Mouse (Mus musculus) CD4-positive, CD25-positive, alpha-beta regulatory T cell, adult 2 months (primary cell): Measurements from ENCODE around the gene Dnajc22.
"Not testable (repeated sequence)": the region's sequence is repeated elsewhere in the genome, so short reads cannot be mapped to it uniquely, and the experiment has no call there.

Source experiments
- DNase-seq: peaks from one replicate; pipeline ENCODE4 v3.0.0-alpha.2; 2012; ENCODE audit warnings: low read depth, low spot score

Dnajc22 gene

DNA sequence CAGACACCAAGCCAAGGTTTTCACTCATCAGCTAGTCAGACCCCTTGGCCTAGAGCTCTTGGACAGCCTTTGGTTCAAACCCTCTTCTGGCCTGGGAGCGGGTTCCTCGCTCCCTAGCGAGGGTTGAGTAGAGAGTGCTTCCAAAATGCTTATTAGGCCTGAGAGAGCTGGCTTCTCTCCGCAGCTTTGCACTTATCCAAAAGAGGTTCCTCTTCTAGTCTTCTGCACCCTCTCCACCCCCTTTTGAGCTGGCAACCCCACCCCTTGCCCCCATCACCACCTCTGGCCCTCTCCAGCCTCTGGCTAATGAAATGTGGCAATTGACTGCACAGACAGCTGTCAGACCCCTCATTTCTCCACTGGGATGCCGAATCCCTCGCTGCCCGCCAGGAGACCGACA is at the start of gene Dnajc22:
Gene Dnajc22 (plus strand): TSS at position 301 of the 400 bp plus-strand sequence.
- no peak for DNase-seq

DNA sequence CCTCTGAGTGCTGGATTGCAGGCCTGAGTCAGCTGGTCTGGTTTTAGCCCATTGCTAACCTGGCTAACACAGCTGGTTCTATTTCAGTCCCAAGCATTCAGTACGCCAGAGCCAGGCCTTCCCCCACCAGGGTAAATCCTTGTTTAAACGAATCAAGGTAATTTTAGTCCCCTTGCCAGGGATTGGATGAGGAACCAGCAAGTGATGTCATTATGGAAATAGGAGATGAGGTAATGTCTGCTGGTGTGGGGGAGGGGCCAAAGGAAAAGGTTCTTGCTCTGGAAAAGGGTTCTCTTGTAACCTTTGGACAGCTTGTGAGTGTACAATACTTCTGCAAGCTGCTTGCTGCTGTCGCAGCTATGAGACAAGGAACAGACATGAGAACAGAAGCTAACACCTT is 48.1 kb upstream of the Dnajc22 start:
- no peak for DNase-seq

DNA sequence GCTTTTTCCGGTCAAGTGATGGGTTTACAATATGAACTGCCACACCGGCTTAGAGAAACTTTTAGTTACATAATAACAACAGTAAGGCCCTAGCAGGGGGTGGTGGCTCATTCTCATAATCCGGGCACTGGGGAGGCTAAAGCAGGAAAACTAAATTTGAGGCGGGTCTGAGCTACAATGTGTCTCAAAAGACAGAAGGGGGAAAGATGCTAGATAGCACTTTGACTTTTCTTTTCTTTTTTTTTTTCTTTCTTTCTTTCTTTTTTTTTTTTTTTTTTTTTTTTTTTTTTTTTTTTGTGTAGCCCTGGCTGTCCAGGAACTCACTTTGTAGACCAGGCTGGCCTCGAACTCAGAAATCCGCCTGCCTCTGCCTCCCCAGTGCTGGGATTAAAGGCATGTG is 47.2 kb upstream of the Dnajc22 start:
- DNase-seq: not testable (repeated sequence)

DNA sequence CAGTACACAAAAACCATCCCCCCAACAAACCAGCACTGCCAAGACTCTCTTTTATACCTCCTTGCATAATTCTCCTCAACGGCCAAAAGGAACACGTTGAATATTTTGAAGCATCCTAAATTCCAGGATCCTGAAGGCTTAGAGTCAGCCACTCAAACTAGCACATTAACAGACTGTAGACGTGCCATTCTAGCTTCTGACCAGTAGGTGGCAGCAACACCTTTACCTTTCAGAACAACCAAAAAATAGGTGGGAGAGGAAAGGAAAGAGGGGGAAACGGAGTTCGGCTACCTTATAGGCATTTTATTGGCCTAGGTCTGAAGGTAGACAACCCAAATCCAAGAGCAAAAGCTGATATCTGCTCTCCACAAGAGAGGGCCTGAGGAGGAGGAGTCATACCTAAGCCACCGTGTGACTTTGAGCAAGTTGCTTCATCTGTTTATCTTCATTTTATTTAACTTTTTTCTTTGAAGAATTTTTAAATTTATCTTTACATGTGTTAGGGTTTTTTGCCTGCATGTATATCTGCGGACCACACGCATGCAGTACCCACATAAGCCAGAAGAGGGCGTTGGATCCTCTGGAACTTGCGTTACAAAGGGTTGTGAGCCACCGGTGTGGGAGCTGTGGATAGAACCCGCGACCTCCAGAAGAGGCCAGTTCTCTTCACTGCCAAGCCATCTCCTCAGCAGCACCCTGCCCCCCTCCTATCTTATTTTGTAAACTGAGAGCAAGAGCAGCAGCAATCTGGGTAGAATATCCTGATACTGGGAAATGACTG is 43.3 kb upstream of the Dnajc22 start:
- DNase-seq: peak; percentile 81

DNA sequence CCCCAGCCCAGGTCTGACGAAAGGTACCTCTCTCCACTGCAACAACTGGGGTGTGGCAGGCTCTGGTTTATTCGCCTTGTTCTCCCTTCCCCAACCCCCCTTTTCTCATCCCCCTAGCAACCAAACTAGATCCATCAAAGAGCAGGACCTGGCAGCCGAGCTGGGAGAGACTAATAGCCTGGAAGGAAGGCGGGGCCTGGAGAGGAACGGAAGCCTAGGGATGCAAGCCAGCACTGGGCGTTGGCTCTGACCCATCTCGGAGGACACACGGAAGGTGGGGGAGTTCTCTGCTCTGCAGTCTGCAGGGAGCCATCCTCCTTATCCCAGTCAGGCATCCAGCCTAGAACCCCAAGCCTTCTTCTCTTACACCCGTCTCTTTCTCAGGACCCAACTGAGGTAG is 39.6 kb upstream of the Dnajc22 start:
- DNase-seq: no peak

DNA sequence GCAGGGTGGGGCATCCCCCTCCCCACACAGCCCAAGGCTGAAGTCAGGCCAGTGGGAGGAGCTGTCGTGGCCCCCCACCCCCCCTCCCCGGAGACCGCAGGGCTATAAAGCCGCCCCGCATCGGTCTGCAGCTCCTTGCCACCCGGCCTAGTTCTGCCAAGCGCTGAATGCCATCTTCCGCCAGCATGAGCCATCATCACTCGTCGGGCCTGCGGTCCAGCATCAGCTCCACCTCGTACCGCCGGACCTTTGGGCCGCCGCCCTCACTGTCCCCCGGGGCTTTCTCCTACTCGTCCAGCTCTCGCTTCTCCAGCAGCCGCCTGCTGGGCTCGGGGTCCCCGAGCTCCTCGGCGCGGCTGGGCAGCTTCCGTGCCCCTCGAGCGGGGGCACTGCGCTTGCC is 37.9 kb upstream of the Dnajc22 start, which contains the start of gene Prph:
Gene Prph (plus strand): TSS at position 135 of the 400 bp plus-strand sequence.
- DNase-seq: no peak

DNA sequence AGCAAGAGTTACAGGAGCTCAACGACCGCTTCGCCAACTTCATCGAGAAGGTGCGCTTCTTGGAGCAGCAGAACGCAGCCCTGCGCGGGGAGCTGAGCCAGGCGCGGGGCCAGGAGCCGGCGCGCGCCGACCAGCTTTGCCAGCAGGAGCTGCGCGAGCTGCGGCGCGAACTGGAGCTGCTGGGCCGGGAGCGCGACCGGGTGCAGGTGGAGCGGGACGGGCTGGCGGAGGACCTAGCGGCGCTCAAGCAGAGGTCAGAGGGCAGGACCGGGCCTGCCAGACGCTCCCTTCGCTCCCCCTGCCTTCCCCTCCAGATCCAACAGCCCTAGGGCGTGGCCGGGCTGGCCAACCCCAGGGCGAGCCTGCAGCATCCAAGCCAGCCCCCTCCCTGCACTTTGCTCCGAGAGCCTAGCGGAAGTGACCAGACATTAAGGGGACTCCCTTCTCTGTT is 37.4 kb upstream of the Dnajc22 start:
- DNase-seq: peak; percentile 44

DNA sequence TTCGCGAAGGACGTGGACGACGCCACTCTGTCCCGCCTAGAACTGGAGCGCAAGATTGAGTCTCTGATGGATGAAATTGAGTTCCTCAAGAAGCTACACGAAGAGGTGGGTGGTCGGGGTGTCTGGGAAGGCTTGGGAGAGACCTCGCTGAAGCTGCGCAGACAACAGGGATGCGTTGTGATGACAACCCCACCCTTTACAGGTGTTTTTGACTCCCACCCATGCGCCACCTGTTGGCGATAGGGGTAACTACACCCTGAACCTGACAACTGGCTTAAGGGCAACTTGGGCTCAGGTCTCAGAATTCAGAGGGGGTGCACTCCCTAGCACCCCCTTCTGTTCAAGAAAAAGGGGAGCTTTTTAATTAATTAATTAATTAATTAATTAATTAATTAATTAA is 36.6 kb upstream of the Dnajc22 start:
- DNase-seq: peak; percentile 79

DNA sequence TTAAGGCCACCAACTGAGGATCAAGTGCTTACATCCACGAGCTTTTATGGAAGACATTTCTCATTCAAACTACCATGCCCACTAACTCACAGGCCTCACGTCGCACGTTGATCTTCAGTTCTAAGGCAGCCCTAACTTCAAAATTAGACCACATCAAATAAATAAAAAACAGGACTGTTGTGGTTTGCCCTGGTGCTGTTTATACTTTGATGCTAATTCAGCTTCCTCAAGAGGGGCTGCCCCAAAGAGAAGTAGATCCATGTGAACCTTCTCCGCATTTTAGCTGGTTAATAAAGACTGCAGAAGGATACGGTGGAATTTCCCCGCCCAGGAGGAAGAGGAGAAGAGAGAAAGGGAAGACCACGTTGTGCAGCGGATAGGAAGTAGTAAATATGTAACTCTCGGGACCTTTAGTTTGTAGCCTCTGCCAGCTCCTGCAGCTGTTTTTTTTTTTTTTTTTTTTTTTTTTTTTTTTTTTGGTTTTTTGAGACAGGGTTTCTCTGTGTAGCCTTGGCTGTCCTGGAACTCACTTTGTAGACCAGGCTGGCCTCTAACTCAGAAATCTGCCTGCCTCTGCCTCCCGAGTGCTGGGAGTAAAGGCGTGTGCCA is 27.3 kb upstream of the Dnajc22 start:
- DNase-seq: peak; percentile 46

DNA sequence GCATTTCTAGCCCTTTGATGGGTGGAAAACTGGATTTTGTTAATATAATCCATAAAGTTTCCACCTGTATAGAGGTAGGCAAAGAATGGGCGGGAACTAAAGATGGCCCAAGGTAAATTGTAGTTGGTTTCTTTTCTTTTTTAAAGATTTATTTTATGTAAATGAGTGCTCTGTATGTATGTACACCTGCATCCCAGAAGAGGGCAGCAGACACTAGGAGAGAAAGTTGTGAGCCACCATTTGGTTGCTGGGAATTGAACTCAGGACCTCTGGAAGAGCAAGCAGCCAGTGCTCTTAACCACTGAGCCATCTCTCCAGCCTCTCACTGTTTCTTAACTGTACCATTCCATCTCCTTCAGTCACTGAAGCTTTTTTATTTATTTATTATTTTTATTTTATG is 21.0 kb upstream of the Dnajc22 start:
- DNase-seq: peak; percentile 42

DNA sequence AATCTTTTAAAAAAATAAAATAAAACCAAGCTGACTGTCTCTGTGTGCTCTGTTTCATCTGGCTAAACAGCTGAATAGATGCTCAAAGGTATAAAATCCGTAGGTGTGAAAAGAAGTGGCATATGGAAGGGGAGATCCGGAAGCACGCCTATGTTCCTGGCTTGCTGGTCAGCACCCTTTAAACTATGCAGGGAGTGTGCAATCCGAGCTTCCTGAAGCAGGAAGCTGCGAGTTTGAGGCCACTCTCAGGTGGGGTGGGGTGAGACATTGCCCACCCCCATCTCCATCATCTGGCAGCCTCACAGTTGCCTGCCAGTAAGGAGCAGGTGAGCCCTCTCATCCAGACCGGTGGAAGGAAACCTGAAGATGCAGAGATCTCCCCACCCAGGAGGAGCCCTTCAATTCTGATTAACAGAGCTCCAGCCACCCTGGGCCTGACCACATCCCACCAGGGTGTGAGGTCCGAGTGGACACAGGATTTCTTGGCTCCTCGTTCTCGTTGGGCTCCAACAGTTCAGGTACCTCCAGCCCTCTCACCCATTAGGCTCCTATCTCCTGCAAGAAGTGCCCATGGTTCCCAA is 18.9 kb upstream of the Dnajc22 start, which contains the start of gene Troap:
Gene Troap (plus strand): TSS at position 557 of the 581 bp plus-strand sequence.
- no peak for DNase-seq

DNA sequence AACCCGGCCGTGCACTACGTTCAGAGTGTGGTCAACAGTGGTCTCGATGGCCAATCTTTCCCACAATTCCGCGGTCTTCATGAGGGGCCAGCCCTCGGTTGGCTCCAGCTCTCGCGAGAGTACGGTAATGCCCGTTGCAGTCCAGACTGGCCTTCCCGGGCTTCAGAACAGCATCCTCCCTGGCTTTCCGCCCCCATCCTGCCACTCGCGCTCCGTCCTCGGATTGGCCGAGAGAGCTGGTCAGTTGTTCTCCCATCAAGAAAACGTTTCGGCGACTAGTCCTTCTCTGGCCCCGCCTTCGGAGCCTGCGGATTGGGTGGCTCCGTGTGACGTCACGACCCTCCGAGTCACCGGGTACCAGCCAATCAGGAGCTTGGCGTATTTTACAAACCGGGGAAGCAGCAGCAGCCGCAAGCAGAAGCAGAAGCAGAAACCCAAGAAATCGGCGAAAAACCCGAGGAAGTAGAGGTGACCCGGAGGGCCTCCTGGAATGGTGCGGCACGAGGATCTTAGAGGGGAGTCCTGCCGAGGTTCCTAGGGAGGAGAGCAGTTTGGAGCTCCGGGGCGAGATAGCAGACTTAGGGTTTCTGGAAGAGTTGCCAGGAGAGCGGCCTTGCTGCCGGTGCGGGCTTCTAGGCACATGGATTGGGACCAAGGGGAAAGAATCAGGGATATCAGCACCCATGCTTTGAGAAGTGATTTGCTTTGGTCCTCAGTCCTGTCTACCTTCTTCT is 18.2 kb upstream of the Dnajc22 start:
- DNase-seq: peak; percentile 97

DNA sequence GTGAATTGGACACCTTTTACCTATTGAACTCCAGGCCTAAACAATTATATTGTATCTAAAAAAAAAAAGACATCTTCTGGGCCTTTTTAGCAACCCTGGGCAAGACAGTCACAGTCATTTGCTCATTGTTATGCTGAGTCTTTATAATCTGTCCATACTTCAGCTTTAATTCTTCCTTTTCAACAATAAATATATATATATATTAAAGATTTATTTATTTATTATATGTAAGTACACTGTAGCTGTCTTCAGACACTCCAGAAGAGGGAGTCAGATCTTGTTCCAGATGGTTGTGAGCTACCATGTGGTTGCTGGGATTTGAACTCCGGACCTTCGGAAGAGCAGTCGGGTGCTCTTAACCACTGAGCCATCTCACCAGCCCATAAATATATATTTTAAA is 17.0 kb upstream of the Dnajc22 start:
- DNase-seq: not testable (repeated sequence)

DNA sequence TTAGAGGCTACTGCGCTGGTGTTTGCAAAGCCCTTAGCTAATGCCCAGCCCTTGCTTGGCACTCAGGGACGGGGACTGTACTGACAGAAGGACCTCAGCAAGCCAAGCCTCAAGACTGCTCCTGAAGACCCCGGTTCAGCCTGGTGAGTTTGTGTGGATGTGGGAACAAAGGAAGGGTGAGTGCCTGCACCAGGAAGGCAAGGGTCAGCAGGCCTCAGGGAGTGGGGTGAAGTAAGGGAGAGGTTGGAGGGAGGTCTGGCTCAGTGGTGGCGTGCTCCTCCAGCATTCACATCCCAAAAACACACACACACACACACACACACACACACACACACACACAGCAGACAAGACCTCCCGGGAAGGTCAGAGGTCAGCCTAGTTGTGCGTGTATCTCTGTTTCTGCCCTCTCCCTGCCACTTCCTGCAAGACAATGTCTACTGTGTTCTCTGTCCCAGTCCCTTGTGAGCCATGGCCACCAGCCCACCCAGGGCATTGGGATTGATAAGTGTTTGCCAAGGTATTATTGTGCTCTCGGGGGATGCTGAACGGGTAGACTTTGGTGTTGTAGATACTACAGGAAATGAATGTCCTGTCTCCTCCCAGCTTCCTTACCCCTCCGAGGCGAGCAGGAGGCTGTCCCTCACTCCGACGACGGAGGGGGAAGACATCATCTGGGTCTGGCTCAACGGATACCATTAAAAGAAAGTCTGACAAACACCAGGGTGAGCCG is 14.6 kb upstream of the Dnajc22 start:
- no peak for DNase-seq

DNA sequence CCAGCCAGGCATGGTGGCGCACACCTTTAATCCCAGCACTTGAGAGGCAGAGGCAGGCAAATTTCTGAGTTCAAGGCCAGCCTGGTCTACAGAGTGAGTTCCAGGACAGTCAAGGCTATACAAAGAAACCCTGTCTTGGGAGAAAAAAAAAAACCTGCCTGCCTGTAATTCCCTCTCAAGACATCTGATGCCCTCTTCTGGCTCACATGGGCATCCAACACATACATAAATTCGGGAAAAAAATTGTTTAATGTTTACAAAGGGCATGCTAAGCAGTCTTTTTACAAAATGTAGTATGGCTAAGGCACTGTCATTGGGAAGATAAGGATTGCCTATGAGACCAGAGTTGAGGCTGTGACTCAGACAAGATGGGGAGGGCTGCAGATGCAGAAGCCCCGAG is 13.2 kb upstream of the Dnajc22 start:
- DNase-seq: no peak

DNA sequence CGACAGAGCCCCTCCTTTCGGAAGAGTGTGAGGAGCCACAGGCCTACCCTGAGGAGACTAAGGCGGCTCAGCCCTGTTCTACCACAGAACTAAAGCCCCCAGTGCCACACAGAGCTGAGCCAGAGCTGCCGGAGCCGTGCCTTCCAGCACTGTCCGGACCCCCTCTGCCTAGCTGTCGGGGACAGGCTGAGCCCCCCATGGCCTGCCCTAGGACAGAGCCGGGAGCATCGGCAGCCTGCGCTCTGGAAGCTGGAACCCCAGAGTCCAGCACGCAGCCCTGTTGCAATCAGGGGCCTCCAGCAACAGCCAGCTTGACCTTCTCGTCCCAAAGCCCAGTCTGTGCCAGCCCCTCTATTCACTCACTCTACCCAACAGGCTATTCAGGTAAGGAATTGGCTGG is 10.6 kb upstream of the Dnajc22 start:
- DNase-seq: no peak

DNA sequence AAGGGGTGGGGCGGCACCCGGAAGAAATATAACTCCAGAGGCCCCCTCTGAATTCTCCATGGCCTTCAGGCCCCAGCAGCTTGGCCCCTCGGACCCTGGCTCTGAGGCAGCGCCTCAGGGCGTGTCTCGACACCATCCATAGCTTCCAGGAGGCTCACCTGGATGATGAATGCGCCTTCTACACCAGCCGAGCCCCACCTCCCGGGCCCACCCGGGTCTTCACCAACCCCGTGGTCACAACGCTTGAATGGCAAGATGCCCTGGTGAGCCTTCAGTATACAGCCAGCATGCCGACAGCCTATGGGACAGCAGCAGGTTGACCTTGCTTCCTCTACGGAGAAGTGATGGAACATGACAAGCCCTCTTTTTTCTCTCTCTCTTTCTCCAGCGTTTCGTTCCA is 10.1 kb upstream of the Dnajc22 start:
- no peak for DNase-seq

DNA sequence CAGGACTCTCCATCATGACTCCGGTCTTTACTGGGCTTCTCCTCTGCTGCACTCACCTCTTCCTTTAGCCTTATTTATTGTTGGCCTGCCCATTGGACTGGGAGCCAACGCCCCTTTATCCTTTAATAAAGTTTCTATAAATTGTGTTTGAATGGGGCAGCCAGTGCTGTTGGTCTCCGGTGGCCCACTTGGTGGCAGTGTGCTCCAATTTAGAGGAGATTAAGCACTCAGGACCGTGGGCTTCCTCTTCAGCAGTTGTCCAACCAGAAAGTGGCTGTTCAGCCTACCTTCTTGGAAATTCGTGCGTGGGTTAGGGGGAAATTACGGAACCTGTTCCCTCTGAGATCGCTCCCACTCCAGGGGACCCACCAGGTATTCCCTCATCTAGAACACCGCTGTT is 9.7 kb upstream of the Dnajc22 start:
- DNase-seq: peak; percentile 70

DNA sequence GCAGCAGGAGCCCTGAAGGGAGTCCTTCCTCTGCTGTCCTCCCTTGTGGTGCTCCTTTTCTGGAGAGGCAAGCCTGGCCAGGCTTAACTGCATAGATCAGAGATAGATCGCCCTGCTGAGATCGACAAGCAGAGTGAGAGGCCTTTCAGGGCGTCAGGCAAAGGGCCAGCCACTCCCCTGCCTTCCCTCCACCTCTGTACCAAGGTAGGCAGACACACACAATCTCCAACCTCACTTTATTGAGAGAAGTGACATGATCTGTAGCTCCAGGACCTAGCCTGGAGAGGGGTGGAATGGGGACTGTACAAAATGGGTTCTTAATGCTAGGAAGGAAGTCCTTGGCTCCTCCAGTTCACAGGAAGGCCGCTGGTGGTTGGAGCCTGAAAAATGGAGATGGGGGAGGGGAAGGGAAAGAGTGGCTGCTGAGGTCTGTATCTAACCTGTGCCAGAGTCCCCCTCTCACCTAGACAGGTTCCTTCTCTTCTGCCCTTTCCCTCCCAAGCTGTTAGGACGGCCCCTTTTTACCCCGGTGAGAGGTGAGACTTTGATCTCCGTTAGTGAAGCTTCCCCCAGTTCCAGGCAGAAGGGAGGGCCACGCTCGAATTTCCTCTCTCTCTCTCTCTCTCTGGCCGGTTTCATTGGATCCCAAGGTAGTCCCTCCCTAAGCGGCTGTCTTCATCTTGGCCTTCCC is 9.0 kb upstream of the Dnajc22 start:
- DNase-seq: no peak

DNA sequence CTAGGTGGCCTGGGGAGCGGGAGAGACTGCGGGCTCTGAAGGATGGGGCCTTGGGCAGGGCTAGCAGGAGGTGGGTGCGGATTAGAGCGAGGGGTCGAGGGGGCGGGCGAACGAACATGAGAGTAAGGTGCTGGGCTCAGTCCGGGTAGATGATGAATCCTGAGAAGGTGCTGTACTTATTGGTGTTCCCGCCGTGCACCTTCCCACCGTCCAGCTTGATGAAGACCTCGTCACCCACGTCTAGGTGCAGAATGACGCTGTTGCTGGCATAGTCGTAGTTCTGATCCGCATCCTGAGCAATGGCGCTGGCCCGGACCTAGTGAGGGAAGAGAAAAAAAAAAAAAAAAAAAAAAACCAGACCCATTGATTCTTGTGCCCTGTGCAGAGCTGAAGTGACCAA is 8.4 kb upstream of the Dnajc22 start:
- no peak for DNase-seq

DNA sequence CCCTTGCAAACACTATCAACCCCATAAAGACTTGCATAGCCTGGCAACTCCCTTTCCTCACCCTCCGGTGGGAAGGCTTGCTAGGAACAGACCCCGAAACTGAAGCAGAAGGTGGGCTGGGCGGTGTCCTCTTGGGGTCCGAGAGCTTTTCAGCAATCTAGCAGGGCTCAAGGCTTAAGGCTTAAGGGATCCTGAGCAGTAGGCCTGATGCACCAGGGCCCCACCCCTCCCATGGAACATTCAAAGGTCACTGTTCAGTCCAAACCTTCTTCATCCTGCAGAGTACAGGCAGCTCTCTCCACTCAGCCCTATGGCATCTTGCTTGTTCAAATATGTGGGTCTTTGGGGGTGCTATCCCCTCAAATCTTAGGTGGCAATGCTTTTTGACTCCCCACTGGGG is 7.0 kb upstream of the Dnajc22 start:
- DNase-seq: no peak
